Mouse (Mus musculus) right cerebral cortex, postnatal 36 days (tissue): ENCODE data around the gene Enpp3.

ENCODE experiments used
- DNase-seq, 2 experiments: peaks; one replicate each; pipeline ENCODE4 v3.0.0; 2022; ENCODE audit warnings: low spot score in 2 of 2, mixed read lengths in 1 of 2

Enpp3 gene

GRCm38 (mm10) chr10:24842676-24843075 lies at the start of gene Enpp3:
Gene Enpp3 (minus strand): TSS chr10:24842823.
- no peak for DNase-seq

GRCm38 (mm10) chr10:24888343-24888742 lies 45.7 kb upstream of the Enpp3 start:
- DNase-seq: no peak

GRCm38 (mm10) chr10:24886008-24886407 lies 43.4 kb upstream of the Enpp3 start:
- no peak for DNase-seq

GRCm38 (mm10) chr10:24873624-24874023 lies 31.0 kb upstream of the Enpp3 start:
- DNase-seq: no peak

GRCm38 (mm10) chr10:24869760-24870290 lies 27.2 kb upstream of the Enpp3 start, which contains the start of gene Med23:
Gene Med23 (plus strand): TSS chr10:24869986.
- peak; percentile 96 to 97 for DNase-seq

- no peak for DNase-seq
These were observed 21.8 kb upstream of the Enpp3 start for GRCm38 (mm10) chr10:24864434-24864833.

- DNase-seq: no peak
These were observed 20.5 kb upstream of the Enpp3 start for GRCm38 (mm10) chr10:24863146-24863545.

GRCm38 (mm10) chr10:24841998-24842397 lies 625 bp downstream of the Enpp3 start:
- no peak for DNase-seq

GRCm38 (mm10) chr10:24840795-24841194 lies 1.8 kb downstream of the Enpp3 start:
- DNase-seq: no peak

- no peak for DNase-seq
These were observed 6.1 kb downstream of the Enpp3 start for GRCm38 (mm10) chr10:24836366-24837038.

GRCm38 (mm10) chr10:24835702-24836342 lies 6.8 kb downstream of the Enpp3 start:
- DNase-seq: no peak

GRCm38 (mm10) chr10:24834634-24835371 lies 7.8 kb downstream of the Enpp3 start:
- no peak for DNase-seq

- no peak for DNase-seq
These were observed 10.3 kb downstream of the Enpp3 start for GRCm38 (mm10) chr10:24832306-24832705.

GRCm38 (mm10) chr10:24831377-24832095 lies 11.1 kb downstream of the Enpp3 start:
- no peak for DNase-seq

- DNase-seq: no peak
These were observed 12.2 kb downstream of the Enpp3 start for GRCm38 (mm10) chr10:24830448-24830847.

- DNase-seq: no peak
These were observed 14.5 kb downstream of the Enpp3 start for GRCm38 (mm10) chr10:24828136-24828535.

GRCm38 (mm10) chr10:24826130-24826529 lies 16.5 kb downstream of the Enpp3 start:
- DNase-seq: no peak

GRCm38 (mm10) chr10:24825456-24826081 lies 17.1 kb downstream of the Enpp3 start:
- no peak for DNase-seq

GRCm38 (mm10) chr10:24824621-24825020 lies 18.0 kb downstream of the Enpp3 start:
- no peak for DNase-seq

- DNase-seq: no peak
These were observed 18.7 kb downstream of the Enpp3 start for GRCm38 (mm10) chr10:24823697-24824535.
